ENCODE assay signal across 9 mouse cellular contexts in genomic region chr6:34760023-34760422, GRCm38 (mm10). TPM values are rescaled to one million over a fixed set of nuclear protein-coding genes. Genes with fewer than 3 reads are reported as not detected.
DNase-seq lines count a peak whose midpoint lies in the region; ATAC-seq lines count a peak whose summit lies in the region.
"Had no signal": no experiment of that assay in that cellular context is flagged by ENCODE, and none has a peak within 500 bp of the region (broad histone marks: within the 10 kb centered on the region; RNA-seq: fewer than 3 reads in every experiment).

No protein-coding gene starts in this region.

- no peaks in the 10 kb centered on the region for H3K4me1 ChIP-seq in hindbrain, embryonic 14.5 days (replicated peaks; ENCODE audit: control insufficient read depth, insufficient read depth, low read length)
- no peaks in the 10 kb centered on the region for H3K4me1 ChIP-seq in hindbrain, embryonic 16.5 days (ENCODE audit: control insufficient read depth, insufficient read depth, low read depth, low read length)
- H3K4me1 ChIP-seq: embryonic facial prominence, embryonic 13.5 days had no signal

- H3K36me3 ChIP-seq in hindbrain, embryonic 14.5 days (replicated peaks; ENCODE audit: control insufficient read depth, insufficient read depth) = peaks cover 44% of the 10 kb centered on the region
- no peaks in the 10 kb centered on the region; the same call in 1 of the 2 replicates for H3K36me3 ChIP-seq in hindbrain, embryonic 16.5 days (ENCODE audit: control insufficient read depth, insufficient read depth, low read length)

- no peak overlapping the region for H3K4me2 ChIP-seq in hindbrain, embryonic 14.5 days (replicated peaks)
- H3K4me2 ChIP-seq in hindbrain, embryonic 16.5 days (ENCODE audit: low read length) = no peak overlapping the region
- H3K4me2 ChIP-seq: embryonic facial prominence, embryonic 13.5 days had no signal

- H3K9ac ChIP-seq in hindbrain, embryonic 14.5 days = no peak overlapping the region
- no peak overlapping the region for H3K9ac ChIP-seq in hindbrain, embryonic 16.5 days (ENCODE audit: low read depth, low read length)
- H3K9ac ChIP-seq: embryonic facial prominence, embryonic 13.5 days had no signal

- no peak for ATAC-seq in hindbrain, embryonic 14.5 days (ENCODE audit: low FRiP score)
- ATAC-seq in hindbrain, embryonic 16.5 days = no peak

- H3K4me3 ChIP-seq in hindbrain, embryonic 14.5 days (replicated peaks; ENCODE audit: low read length) = no peak overlapping the region
- no peak overlapping the region for H3K4me3 ChIP-seq in hindbrain, embryonic 16.5 days (ENCODE audit: low read length)
- H3K4me3 ChIP-seq: embryonic facial prominence, embryonic 13.5 days had no signal

- H3K27ac ChIP-seq in hindbrain, embryonic 14.5 days = no peak overlapping the region
- H3K27ac ChIP-seq in hindbrain, embryonic 16.5 days (ENCODE audit: low read depth, low read length) = no peak overlapping the region
- H3K27ac ChIP-seq: embryonic facial prominence, embryonic 13.5 days had no signal

- DNase-seq in hindbrain, embryonic 14.5 days (ENCODE audit: low spot score) = peak; percentile 67
- DNase-seq in urinary bladder, postnatal 25 days (ENCODE audit: low spot score) = peak; percentile 35
- no peak for DNase-seq in urinary bladder, adult 18-20 months (ENCODE audit: low spot score in 2 of 2)
- peak; percentile 63 to 76 for DNase-seq in cerebellum, postnatal 14 days
- DNase-seq in kidney, postnatal 4 days = peak; percentile 67
- DNase-seq in right cerebral cortex, postnatal 14 days = peak; percentile 59
- DNase-seq in urinary bladder, adult 2 months (ENCODE audit: low spot score) = no peak

- H3K9me3 ChIP-seq in hindbrain, embryonic 14.5 days (ENCODE audit: control insufficient read depth, low read length) = no peaks in the 10 kb centered on the region
- no peaks in the 10 kb centered on the region for H3K9me3 ChIP-seq in hindbrain, embryonic 16.5 days (ENCODE audit: control insufficient read depth, low read length)
- H3K9me3 ChIP-seq: embryonic facial prominence, embryonic 13.5 days had no signal

- 52% methylated on average over 4 of the region's 4 CpGs for WGBS in hindbrain, embryonic 14.5 days
- 43% methylated on average over 4 of the region's 4 CpGs for WGBS in hindbrain, embryonic 16.5 days

- no peaks in the 10 kb centered on the region for H3K27me3 ChIP-seq in hindbrain, embryonic 14.5 days (ENCODE audit: control insufficient read depth, insufficient read depth, low read length)
- H3K27me3 ChIP-seq in hindbrain, embryonic 16.5 days (replicated peaks; ENCODE audit: control insufficient read depth, insufficient read depth, low read length) = no peaks in the 10 kb centered on the region
- H3K27me3 ChIP-seq: embryonic facial prominence, embryonic 13.5 days had no signal

RNA-seq across cellular contexts. Expression of gene Agbl3, which starts 20.2 kb away (rescaled TPM):
- 11.6 and 12.7 TPM in 2 replicates for polyA plus RNA-seq in hindbrain, embryonic 14.5 days (2014; fragmentation: Nextera tagmentation; extraction: Ambion mirVana)
- polyA plus RNA-seq in hindbrain, embryonic 16.5 days (2015; fragmentation: Nextera tagmentation; extraction: Ambion mirVana) = 9.4 and 14.4 TPM in 2 replicates
- polyA plus RNA-seq in urinary bladder, adult 2 months (2012; rRNA removed) = 11.2 and 13.2 TPM in 2 replicates

Comparison
In these comparisons a context has a peak if more than half of its experiments do, and no peak if none do; other contexts are left out.
1. DNase-seq: peak in hindbrain, embryonic 14.5 days (single experiment), urinary bladder, postnatal 25 days (single experiment), cerebellum, postnatal 14 days (2 of 2), kidney, postnatal 4 days (2 of 2) and right cerebral cortex, postnatal 14 days (single experiment); none in urinary bladder, adult 18-20 months (0 of 2) and urinary bladder, adult 2 months (single experiment).